Mouse (Mus musculus) embryonic fibroblast, embryonic 13.5 days (primary cell): ENCODE data around the gene Itga9. TPM values are rescaled to one million over a fixed set of nuclear protein-coding genes. Genes with fewer than 3 reads are reported as not detected.

ENCODE experiments used
- H3K27ac ChIP-seq: 2 replicates; pipeline ENCODE4 v1.5.1; 2012; ENCODE audit warnings: low read length, control low read depth, inconsistent platforms; ENCODE audit not compliant: insufficient read depth
- H3K4me1 ChIP-seq: 2 replicates; pipeline ENCODE4 v1.6.1; 2011; ENCODE audit warnings: low read length; ENCODE audit not compliant: control insufficient read depth, insufficient read depth
- H3K4me3 ChIP-seq: 2 replicates; pipeline ENCODE4 v1.5.1; 2011; ENCODE audit warnings: mild to moderate bottlenecking, control low read depth, low read length; ENCODE audit not compliant: insufficient read depth
- CTCF ChIP-seq: IDR thresholded peaks from 2 replicates; pipeline ENCODE4 v1.5.1; 2011; ENCODE audit warnings: mild to moderate bottlenecking, control low read depth, low read length, moderate library complexity, borderline replicate concordance; ENCODE audit not compliant: insufficient read depth
- POLR2A ChIP-seq: IDR thresholded peaks from 2 replicates; pipeline ENCODE4 v1.6.1; 2011; ENCODE audit warnings: low read depth, mild to moderate bottlenecking, control low read depth, low read length, moderate library complexity
- polyA plus RNA-seq: library from polyadenylated mRNA; stranded (reverse); fragments of >200 nt; gene quantifications from 2 replicates; pipeline ENCODE4 v1.2.4, GENCODE M21; 2011; ENCODE audit warnings: low read depth; ENCODE audit not compliant: missing spikeins, insufficient read length

Itga9 gene
- polyA plus RNA-seq, 1 experiment = 22.9 TPM

GRCm38 (mm10) chr9:118913613-118914012 lies 307.1 kb downstream of the Itga9 start:
- H3K4me1 ChIP-seq = no peaks in the 10 kb centered on the region
- H3K27ac ChIP-seq = no peak overlapping the region
- no peak overlapping the region for H3K4me3 ChIP-seq
- no peak for TF ChIP-seq POLR2A
- no peak for TF ChIP-seq CTCF

DNA sequence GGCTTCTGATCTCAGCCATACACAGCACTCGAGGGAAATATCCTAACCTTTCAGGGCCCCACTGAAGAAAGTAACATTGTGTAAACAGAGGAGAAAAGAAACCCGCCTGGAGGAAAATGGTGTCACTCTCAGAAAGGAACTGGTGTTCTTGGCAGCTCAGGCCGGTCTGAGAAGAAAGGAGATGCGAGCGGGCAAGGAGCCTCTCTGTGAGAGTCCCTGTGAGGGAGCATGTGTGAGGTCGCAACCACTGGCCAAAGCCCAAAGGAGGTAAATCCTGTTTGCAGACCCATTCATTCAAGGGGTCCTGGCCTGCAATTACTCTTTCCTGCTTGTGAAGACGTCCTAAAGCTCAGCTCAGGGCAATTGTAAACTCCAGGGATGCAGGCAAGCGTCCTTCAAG lies 308.1 kb downstream of the Itga9 start:
- Histone ChIP-seq H3K4me3 (no peak overlapping the region), H3K4me1 (no peaks in the 10 kb centered on the region), H3K27ac (no peak overlapping the region)
- no peak for TF ChIP-seq POLR2A
- TF ChIP-seq CTCF = no peak

- Histone ChIP-seq H3K27ac (no peak overlapping the region), H3K4me1 (no peaks in the 10 kb centered on the region), H3K4me3 (no peak overlapping the region)
- peak; percentile 47; the same call in 1 of the 2 replicates for TF ChIP-seq CTCF
- no peak for TF ChIP-seq POLR2A
These were observed 308.8 kb downstream of the Itga9 start for GRCm38 (mm10) chr9:118915290-118915689.

DNA sequence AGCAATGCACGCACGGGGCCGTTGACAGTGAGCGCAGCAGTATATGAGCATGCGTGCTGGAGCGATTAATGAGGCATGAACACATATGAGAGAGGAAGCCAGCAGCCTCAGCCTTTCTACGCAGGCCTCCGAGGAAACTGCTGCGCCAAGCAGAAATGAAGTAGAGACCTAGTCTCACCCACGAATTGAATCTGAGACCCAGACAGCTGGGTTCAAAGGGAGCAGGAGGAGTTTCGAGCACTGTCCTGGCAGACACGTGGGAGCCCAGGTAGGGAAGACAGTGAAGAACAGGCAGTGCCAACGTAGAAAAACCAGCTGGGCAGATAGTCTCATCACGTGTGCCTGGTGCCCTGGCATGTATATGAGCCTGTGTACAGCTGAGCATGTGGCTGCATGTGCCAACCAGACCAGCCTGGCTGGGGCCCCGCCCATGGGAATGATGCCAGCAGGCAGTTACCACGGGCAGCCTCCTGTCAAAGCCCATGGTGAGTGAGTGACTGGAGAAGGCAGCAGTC lies 313.2 kb downstream of the Itga9 start:
- TF ChIP-seq POLR2A (no peak), CTCF (no peak)
- Histone ChIP-seq H3K27ac (no peak overlapping the region), H3K4me1 (no peaks in the 10 kb centered on the region), H3K4me3 (no peak overlapping the region)

DNA sequence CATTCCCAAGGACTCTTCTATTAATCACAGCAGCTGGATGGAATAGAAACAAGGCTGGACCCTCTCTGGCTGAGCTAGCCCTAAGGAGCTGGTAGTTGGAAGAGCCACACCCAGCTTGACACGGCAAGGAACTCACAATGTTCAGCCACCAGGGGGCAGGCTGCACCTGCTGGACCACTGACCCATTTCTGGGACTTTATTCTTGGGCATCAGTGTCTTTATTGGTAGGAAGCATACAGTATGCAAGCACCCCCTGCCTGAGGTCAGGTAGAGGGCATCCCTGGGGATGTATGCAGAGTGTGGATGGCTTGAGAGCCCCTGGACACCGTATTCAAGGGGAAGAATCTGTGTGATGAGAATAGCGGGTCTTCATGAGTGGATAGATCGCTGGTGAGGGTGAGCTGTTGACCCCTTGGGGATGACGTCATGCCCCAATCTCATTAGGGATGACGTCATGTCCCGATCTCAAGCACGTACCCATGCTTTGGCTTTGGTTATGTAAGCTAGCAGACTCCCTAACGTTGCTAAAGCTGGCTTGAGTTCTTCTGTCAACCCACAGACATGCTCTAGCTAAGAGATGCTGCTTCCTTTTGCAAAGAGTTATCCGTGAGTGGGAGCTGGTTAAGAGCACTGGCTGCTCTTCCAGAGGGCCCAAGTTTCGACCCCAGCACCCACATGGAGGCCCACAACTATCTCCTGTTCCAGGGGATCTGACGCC lies 314.5 kb downstream of the Itga9 start:
- no peaks in the 10 kb centered on the region for H3K4me1 ChIP-seq
- H3K27ac ChIP-seq = no peak overlapping the region
- TF ChIP-seq CTCF = peak; percentile 94
- TF ChIP-seq POLR2A = no peak
- no peak overlapping the region for H3K4me3 ChIP-seq

DNA sequence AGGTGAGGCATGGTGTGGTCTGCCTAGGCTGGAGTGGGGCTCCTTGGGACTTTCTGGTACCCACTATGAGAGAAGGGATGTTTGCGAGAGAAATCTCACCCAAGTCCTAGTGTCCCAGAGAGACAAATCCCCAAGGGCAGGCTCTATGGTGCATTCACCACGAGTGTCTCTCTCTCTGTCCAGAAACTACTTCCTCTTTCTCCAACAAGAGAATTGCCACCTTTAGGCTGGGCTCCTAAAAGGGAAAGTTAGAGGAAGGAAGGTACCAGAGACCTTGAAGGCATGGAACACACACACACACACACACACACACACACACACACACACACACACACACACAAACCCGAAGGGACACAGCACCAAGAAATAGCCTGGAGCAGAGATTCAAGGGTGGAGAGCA lies 315.4 kb downstream of the Itga9 start:
- no peak for TF ChIP-seq POLR2A
- no peak for TF ChIP-seq CTCF
- Histone ChIP-seq H3K4me1 (no peaks in the 10 kb centered on the region), H3K4me3 (no peak overlapping the region), H3K27ac (no peak overlapping the region)

DNA sequence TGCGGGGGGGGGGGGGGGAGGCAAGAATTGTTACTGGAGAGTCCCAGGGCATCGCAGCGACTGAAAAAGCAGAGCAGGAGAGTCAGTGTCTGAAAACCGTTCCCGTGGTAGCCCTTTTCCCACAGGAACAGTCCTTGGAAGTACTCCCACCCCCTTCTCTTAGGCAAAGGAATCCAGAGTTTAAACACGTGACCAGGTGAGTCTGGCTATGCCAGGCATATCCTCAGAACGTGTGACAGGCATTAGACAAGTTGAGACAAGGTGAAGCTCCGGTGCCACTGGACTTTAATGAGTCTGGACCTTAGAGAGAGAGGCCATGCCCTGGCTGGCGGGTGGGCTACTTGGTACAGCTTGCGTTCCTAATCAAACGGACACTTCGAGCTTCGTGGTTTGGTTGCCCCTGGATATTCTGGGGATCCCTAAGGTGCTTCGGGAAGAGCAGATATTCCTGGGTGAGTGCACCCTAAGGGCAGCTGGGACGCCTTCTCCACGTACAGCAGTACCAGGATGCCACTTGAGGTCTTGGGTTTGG lies 318.1 kb downstream of the Itga9 start:
- no peak; the same call in 1 of the 2 replicates for TF ChIP-seq POLR2A
- no peak for TF ChIP-seq CTCF
- no peak overlapping the region for H3K27ac ChIP-seq

DNA sequence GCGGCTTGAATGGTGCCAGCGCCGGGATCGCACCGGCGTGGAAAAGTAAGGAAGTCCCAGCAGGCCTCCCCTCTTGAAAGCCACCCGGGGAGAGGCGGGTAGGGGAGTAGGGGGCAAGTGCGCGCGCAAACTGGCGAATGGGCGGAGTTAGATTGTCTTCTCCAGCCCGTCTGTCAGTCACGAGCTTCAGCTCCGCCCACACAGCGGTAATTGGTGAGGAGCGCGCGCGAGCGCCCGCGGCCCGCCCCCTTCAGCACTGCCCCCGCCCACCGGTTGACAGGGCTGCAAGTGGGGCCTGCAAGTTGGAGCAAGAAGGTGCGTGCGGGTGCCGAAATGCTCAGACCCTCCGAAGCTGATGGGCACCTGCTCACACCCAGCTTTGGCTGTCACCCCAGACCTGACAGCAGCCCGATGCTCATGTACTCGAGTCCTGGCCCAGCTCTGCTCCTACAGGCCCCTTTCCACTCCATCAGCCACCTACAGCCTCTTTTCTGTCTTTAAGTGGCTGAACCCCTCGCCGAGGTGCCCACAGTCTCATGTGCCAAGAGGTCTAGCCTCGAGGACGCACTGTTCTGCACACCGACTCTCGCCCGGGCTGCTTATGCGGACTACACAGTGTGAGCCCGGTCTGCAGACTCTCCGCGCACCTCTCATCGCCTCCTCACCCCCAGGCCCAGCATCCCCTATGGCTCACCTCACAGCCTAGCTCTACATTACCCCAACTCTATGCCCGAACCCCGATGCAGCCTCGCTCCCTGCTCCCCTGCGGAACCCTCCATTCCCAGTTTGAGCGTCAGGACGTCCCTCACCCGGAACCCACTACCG lies 319.0 kb downstream of the Itga9 start:
- Histone ChIP-seq H3K4me1 (0 out of 2 replicates have a peak, but pooled peaks cover 7% of the 10 kb centered on the region), H3K27ac (0 out of 2 replicates have a peak overlapping the region, but pooled peaks have one; percentile 1)
- TF ChIP-seq CTCF (no peak), POLR2A (peak; percentile 87)

More for the DNA sequence above, 318.1 kb downstream of the Itga9 start:
- H3K4me3 ChIP-seq = 0 out of 2 replicates have a peak overlapping the region, but pooled peaks have one; percentile 49
- H3K4me1 ChIP-seq = 0 out of 2 replicates have a peak, but pooled peaks cover 7% of the 10 kb centered on the region

DNA sequence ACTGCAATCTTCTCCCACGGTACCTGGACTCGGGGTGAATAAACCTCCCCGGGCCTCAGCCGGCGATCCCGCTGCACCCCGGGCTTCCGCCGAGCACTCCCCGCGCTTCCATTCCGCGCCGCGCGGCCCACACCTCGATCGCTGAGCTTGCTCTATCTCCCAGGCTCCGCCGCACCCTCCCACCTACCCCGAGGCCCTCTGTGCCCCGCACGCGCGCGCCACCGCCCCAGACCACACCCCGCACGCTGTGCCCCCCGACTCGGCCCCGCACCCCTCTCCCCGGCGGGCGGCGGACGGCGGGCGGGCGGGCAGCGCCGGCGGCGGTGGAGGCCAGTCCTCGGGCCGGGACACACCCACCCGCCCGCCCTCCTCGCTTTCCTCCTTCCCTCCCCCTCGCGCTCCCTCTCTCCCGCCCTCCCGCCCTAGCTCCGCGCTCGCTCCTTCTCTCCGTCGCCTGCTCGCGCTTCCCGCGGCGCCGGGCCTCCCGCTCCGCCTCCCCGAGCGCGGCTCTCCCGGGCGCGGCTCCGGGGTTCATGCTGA lies 319.7 kb downstream of the Itga9 start, which contains the start of gene Ctdspl:
Ctdspl (plus strand) TSS at position 343 of the 540 bp plus-strand sequence.
- Histone ChIP-seq H3K4me1 (0 out of 2 replicates have a peak, but pooled peaks cover 7% of the 10 kb centered on the region), H3K27ac (0 out of 2 replicates have a peak within 1 kb of the TSS, but pooled peaks have one; percentile 1), H3K4me3 (peak within 1 kb of the TSS; percentile 79)
- TF ChIP-seq POLR2A (no peak), CTCF (no peak)

More for the DNA sequence above, 319.0 kb downstream of the Itga9 start:
- H3K4me3 ChIP-seq = peak overlapping the region; percentile 79
